In the genomic region with DNA sequence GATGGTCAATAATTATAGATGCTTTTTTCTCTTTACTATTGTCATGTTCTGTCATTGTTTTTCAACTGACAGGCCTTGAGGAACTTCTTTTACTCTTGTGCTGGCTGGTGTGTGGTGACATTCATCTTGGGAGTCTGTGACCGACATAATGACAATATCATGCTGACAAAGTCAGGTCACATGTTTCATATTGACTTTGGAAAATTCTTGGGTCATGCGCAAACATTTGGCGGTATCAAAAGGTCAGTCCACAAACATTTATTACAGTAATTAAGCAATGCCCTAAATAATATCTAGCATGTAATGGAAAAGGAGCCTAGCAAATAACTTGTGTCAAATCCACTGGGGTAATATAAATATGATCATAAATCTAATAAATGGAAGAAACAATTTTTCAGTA, we compare ENCODE assay signal across 25 mouse cellular contexts.
DNase-seq lines count a peak whose midpoint lies in the region; ATAC-seq and TF ChIP-seq lines count a peak whose summit lies in the region.
"Had no signal": no experiment of that assay in that cellular context is flagged by ENCODE, and none has a peak within 500 bp of the region (broad histone marks: within the 10 kb centered on the region; RNA-seq: fewer than 3 reads in every experiment).

No protein-coding gene starts in this region.

- no peak overlapping the region for H3K9ac ChIP-seq in heart, embryonic 11.5 days (ENCODE audit: low read depth, low read length)
- H3K9ac ChIP-seq in kidney, postnatal 0 days (ENCODE audit: low read depth, low read length): no peak overlapping the region
- no peak overlapping the region for H3K9ac ChIP-seq in liver, adult 2 months (ENCODE audit: low read depth, low read length)
- H3K9ac ChIP-seq in liver, postnatal 0 days (replicated peaks): no peak overlapping the region
- H3K9ac ChIP-seq: embryonic facial prominence, embryonic 12.5 days; forebrain, embryonic 13.5 days had no signal

- TF ChIP-seq EP300 in liver, postnatal 0 days (IDR thresholded peaks at IDR 0.05; ENCODE audit: low read depth): no peak

- H3K27ac ChIP-seq in heart, embryonic 11.5 days (ENCODE audit: low read depth, low read length): no peak overlapping the region
- H3K27ac ChIP-seq in kidney, postnatal 0 days: no peak overlapping the region
- no peak overlapping the region for H3K27ac ChIP-seq in liver, adult 2 months (replicated peaks; ENCODE audit: insufficient read depth, low read depth, low read length)
- H3K27ac ChIP-seq in liver, postnatal 0 days (ENCODE audit: low read depth): no peak overlapping the region
- H3K27ac ChIP-seq: embryonic facial prominence, embryonic 10.5 days; embryonic facial prominence, embryonic 12.5 days; forebrain, embryonic 13.5 days had no signal

- H3K4me1 ChIP-seq in heart, embryonic 11.5 days (ENCODE audit: control insufficient read depth, insufficient read depth, low read length): no peaks in the 10 kb centered on the region
- no peaks in the 10 kb centered on the region for H3K4me1 ChIP-seq in kidney, postnatal 0 days (replicated peaks; ENCODE audit: insufficient read depth, low read length)
- peaks cover 13% of the 10 kb centered on the region for H3K4me1 ChIP-seq in liver, adult 2 months (ENCODE audit: control insufficient read depth, insufficient read depth, low read length)
- H3K4me1 ChIP-seq in liver, postnatal 0 days (ENCODE audit: insufficient read depth): no peaks in the 10 kb centered on the region
- H3K4me1 ChIP-seq: embryonic facial prominence, embryonic 10.5 days; embryonic facial prominence, embryonic 12.5 days; forebrain, embryonic 13.5 days had no signal

- peak; percentile 11 for DNase-seq in heart, adult 11 months
- DNase-seq in kidney, adult 9 months: peak; percentile 30
- no peak for DNase-seq in kidney, adult 18-20 months
- peak; percentile 74 for DNase-seq in kidney, postnatal 0 days (ENCODE audit: low spot score)
- DNase-seq in kidney, adult 11 months: no peak
- peak; percentile 97 for DNase-seq in liver, adult 2 months (ENCODE audit: extremely low read depth, low read depth, low spot score)
- no peak for DNase-seq in liver, postnatal 0 days
- DNase-seq: adrenal gland, adult 8-10 months; adrenal gland, postnatal 14 days; adrenal gland, postnatal 36 days; B cell, adult 2 months; cerebellum, adult 11-12 months; cerebellum, adult 2 months; cerebellum, adult 9-10 months; cerebellum, postnatal 10 days; cerebellum, postnatal 25 days had no signal

- H3K79me2 ChIP-seq in liver, adult 2 months (ENCODE audit: control insufficient read depth, insufficient read depth, low read length): no peaks in the 10 kb centered on the region

- H3K27me3 ChIP-seq in heart, embryonic 11.5 days (ENCODE audit: control insufficient read depth, insufficient read depth, low read length): no peaks in the 10 kb centered on the region
- H3K27me3 ChIP-seq in kidney, postnatal 0 days (ENCODE audit: insufficient read depth, low read length): no peaks in the 10 kb centered on the region
- no peaks in the 10 kb centered on the region for H3K27me3 ChIP-seq in liver, adult 2 months (ENCODE audit: control insufficient read depth, insufficient read depth, low read length)
- no peaks in the 10 kb centered on the region for H3K27me3 ChIP-seq in liver, postnatal 0 days (ENCODE audit: insufficient read depth, low read length)
- H3K27me3 ChIP-seq: CH12.LX; embryonic facial prominence, embryonic 12.5 days; forebrain, embryonic 13.5 days; Patski had no signal

- H3K9me3 ChIP-seq in heart, embryonic 11.5 days (replicated peaks; ENCODE audit: control insufficient read depth, low read length): no peaks in the 10 kb centered on the region
- no peaks in the 10 kb centered on the region for H3K9me3 ChIP-seq in kidney, postnatal 0 days (replicated peaks; ENCODE audit: low read length)
- H3K9me3 ChIP-seq in liver, postnatal 0 days (ENCODE audit: low read length): no peaks in the 10 kb centered on the region
- H3K9me3 ChIP-seq: embryonic facial prominence, embryonic 10.5 days; embryonic facial prominence, embryonic 12.5 days; forebrain, embryonic 13.5 days had no signal

- H3K36me3 ChIP-seq in heart, embryonic 11.5 days (ENCODE audit: control insufficient read depth, insufficient read depth, low read length): no peaks in the 10 kb centered on the region
- H3K36me3 ChIP-seq in kidney, postnatal 0 days (ENCODE audit: insufficient read depth, low read length): no peaks in the 10 kb centered on the region
- peaks cover 4% of the 10 kb centered on the region; the same call in 1 of the 2 replicates for H3K36me3 ChIP-seq in liver, adult 2 months (ENCODE audit: control insufficient read depth, insufficient read depth, low read length)
- no peaks in the 10 kb centered on the region for H3K36me3 ChIP-seq in liver, postnatal 0 days (replicated peaks; ENCODE audit: insufficient read depth, low read length)
- H3K36me3 ChIP-seq: embryonic facial prominence, embryonic 10.5 days; embryonic facial prominence, embryonic 12.5 days; G1E had no signal

- 88% methylated on average over 3 of the region's 3 CpGs for WGBS in heart, embryonic 11.5 days (ENCODE audit: insufficient replicate concordance)
- WGBS in kidney, postnatal 0 days: 84% methylated on average over 3 of the region's 3 CpGs
- 21% methylated on average over 3 of the region's 3 CpGs for WGBS in liver, adult 2 months
- WGBS in liver, postnatal 0 days (ENCODE audit: insufficient replicate concordance): 82% methylated on average over 3 of the region's 3 CpGs

- H3K4me2 ChIP-seq in heart, embryonic 11.5 days: no peak overlapping the region
- no peak overlapping the region for H3K4me2 ChIP-seq in kidney, postnatal 0 days (ENCODE audit: low read length)
- H3K4me2 ChIP-seq in liver, postnatal 0 days (ENCODE audit: low read depth, low read length): no peak overlapping the region
- H3K4me2 ChIP-seq: embryonic facial prominence, embryonic 12.5 days; forebrain, embryonic 13.5 days had no signal

- H3K4me3 ChIP-seq in heart, embryonic 11.5 days (ENCODE audit: low read depth, low read length): no peak overlapping the region
- H3K4me3 ChIP-seq in kidney, postnatal 0 days (replicated peaks; ENCODE audit: low read depth, low read length): no peak overlapping the region
- no peak overlapping the region for H3K4me3 ChIP-seq in liver, adult 2 months (ENCODE audit: insufficient read depth, low read depth, low read length)
- H3K4me3 ChIP-seq in liver, postnatal 0 days (ENCODE audit: low read depth, low read length): no peak overlapping the region
- H3K4me3 ChIP-seq: embryonic facial prominence, embryonic 10.5 days; embryonic facial prominence, embryonic 12.5 days; forebrain, embryonic 13.5 days had no signal

- no peak for TF ChIP-seq CTCF in kidney, postnatal 0 days (IDR thresholded peaks at IDR 0.05; ENCODE audit: low read depth)
- no peak for TF ChIP-seq CTCF in liver, adult 2 months (IDR thresholded peaks at IDR 0.05; ENCODE audit: low read depth, low read length)
- no peak for TF ChIP-seq CTCF in liver, postnatal 0 days (IDR thresholded peaks at IDR 0.05; ENCODE audit: low read depth)

- ATAC-seq in heart, embryonic 11.5 days (replicated peaks; ENCODE audit: insufficient number of reproducible peaks, low FRiP score, low TSS enrichment): no peak
- ATAC-seq in kidney, postnatal 0 days (replicated peaks; ENCODE audit: low FRiP score, low read depth): no peak
- no peak for ATAC-seq in liver, postnatal 0 days
- ATAC-seq: activated CD4-positive, CD25-positive, alpha-beta regulatory T cell, adult 4 months; CD4-positive, CD25-positive, alpha-beta regulatory T cell, adult 4 months; forebrain, embryonic 13.5 days; Patski had no signal

- TF ChIP-seq POLR2A in liver, adult 2 months (IDR thresholded peaks at IDR 0.05; ENCODE audit: extremely low read depth, insufficient read depth, low read length): no peak

Comparison
In these comparisons a context has a peak if more than half of its experiments do, and no peak if none do; other contexts are left out.
1. DNase-seq: peak in heart, adult 11 months (single experiment), kidney, adult 9 months (single experiment), kidney, postnatal 0 days (single experiment) and liver, adult 2 months (single experiment); none in kidney, adult 18-20 months (single experiment), kidney, adult 11 months (single experiment) and liver, postnatal 0 days (single experiment).